Mouse (Mus musculus) MEL (cell line): ENCODE results near the gene Gpr84. TPM values are rescaled to one million over a fixed set of nuclear protein-coding genes. Genes with fewer than 3 reads are reported as not detected.

ENCODE experiments used
- DNase-seq: peaks from one replicate; pipeline ENCODE4 v3.0.0; 2011; ENCODE audit warnings: low read depth, low spot score
- H3K27ac ChIP-seq: 2 replicates; pipeline ENCODE4 v1.5.1; 2012; ENCODE audit warnings: low read depth, mild to moderate bottlenecking, control low read depth, low read length, moderate library complexity; ENCODE audit not compliant: control insufficient read depth
- H3K27me3 ChIP-seq, 2 experiments: fragments of 150-350 bp in 1 of 2; sonication (generic) in 1 of 2; 2 replicates each; pipeline ENCODE4 v1.6.1; 2012; ENCODE audit warnings: low read length in 2 of 2, mild to moderate bottlenecking in 2 of 2, improper control_type of control experiment in 1 of 2, moderate library complexity in 1 of 2; ENCODE audit not compliant: insufficient read depth in 2 of 2, control insufficient read depth in 1 of 2
- H3K36me3 ChIP-seq, 2 experiments: 2 replicates each; pipeline ENCODE4 v1.6.1; 2012 to 2014; ENCODE audit warnings: low read length in 2 of 2, improper control_type of control experiment in 1 of 2, inconsistent platforms in 1 of 2, mild to moderate bottlenecking in 1 of 2; ENCODE audit not compliant: insufficient read depth in 2 of 2, control insufficient read depth in 1 of 2
- H3K4me1 ChIP-seq, 2 experiments: fragments of 150-350 bp in 1 of 2; sonication (generic) in 1 of 2; 2 replicates each; pipeline ENCODE4 v1.6.1; 2012; ENCODE audit warnings: low read length in 2 of 2, improper control_type of control experiment in 1 of 2, mild to moderate bottlenecking in 1 of 2; ENCODE audit not compliant: insufficient read depth in 2 of 2, control insufficient read depth in 1 of 2
- H3K4me3 ChIP-seq, 2 experiments: fragments of 150-350 bp in 1 of 2; sonication (generic) in 1 of 2; 2 replicates each; pipeline ENCODE4 v1.5.1; 2012; ENCODE audit warnings: low read depth in 2 of 2, low read length in 2 of 2, mild to moderate bottlenecking in 2 of 2, moderate library complexity in 2 of 2, control low read depth in 1 of 2, improper control_type of control experiment in 1 of 2; ENCODE audit not compliant: control insufficient read depth in 1 of 2, insufficient read depth in 1 of 2
- H3K79me2 ChIP-seq: 2 replicates; pipeline ENCODE4 v1.6.1; 2012; ENCODE audit warnings: mild to moderate bottlenecking, low read length, moderate library complexity; ENCODE audit not compliant: control insufficient read depth, poor library complexity, insufficient read depth
- H3K9ac ChIP-seq: 2 replicates; pipeline ENCODE4 v1.6.1; 2012; ENCODE audit warnings: low read depth, mild to moderate bottlenecking, control low read depth, low read length, moderate library complexity; ENCODE audit not compliant: control insufficient read depth, poor library complexity, severe bottlenecking
- H3K9me3 ChIP-seq: fragments of 150-350 bp; sonication (generic); replicated peaks from 2 replicates; pipeline ENCODE4 v1.6.1; 2012; ENCODE audit warnings: mild to moderate bottlenecking, low read length, improper control_type of control experiment, moderate library complexity; ENCODE audit not compliant: insufficient read depth
- BHLHE40 ChIP-seq: IDR thresholded peaks from 2 replicates; pipeline ENCODE4 v1.6.1; 2012; ENCODE audit warnings: low read depth, mild to moderate bottlenecking, inconsistent platforms, low read length, improper control_type of control experiment, borderline replicate concordance
- CHD2 ChIP-seq: IDR thresholded peaks from 2 replicates; pipeline ENCODE4 v1.6.1; 2011; ENCODE audit warnings: low read length, improper control_type of control experiment
- CTCF ChIP-seq, 3 experiments: IDR thresholded peaks in 2 of 3; conservative IDR thresholded peaks in 1 of 3; 2 replicates each; pipeline ENCODE4 v1.5.1; 2011 to 2012; ENCODE audit warnings: low read length in 3 of 3, low read depth in 2 of 3, mild to moderate bottlenecking in 2 of 3, improper control_type of control experiment in 1 of 3, inconsistent platforms in 1 of 3, mixed read lengths in 1 of 3, moderate library complexity in 1 of 3; ENCODE audit not compliant: control insufficient read depth in 1 of 3, insufficient read depth in 1 of 3, poor library complexity in 1 of 3, severe bottlenecking in 1 of 3
- E2F4 ChIP-seq: IDR thresholded peaks from 2 replicates; pipeline ENCODE4 v1.6.1; 2011; ENCODE audit warnings: low read depth, low read length, improper control_type of control experiment, borderline replicate concordance
- EP300 ChIP-seq, 2 experiments: IDR thresholded peaks; 2 replicates each; pipeline ENCODE4 v1.6.1; 2011; ENCODE audit warnings: improper control_type of control experiment in 2 of 2, low read length in 2 of 2, low read depth in 1 of 2, mild to moderate bottlenecking in 1 of 2
- GATA1 ChIP-seq: IDR thresholded peaks from 2 replicates; pipeline ENCODE4 v1.6.1; 2011; ENCODE audit warnings: low read depth, low read length, improper control_type of control experiment
- HCFC1 ChIP-seq: IDR thresholded peaks from 2 replicates; pipeline ENCODE4 v1.6.1; 2012; ENCODE audit warnings: low read depth, mild to moderate bottlenecking, inconsistent platforms, low read length, improper control_type of control experiment, moderate library complexity
- MAFK ChIP-seq: IDR thresholded peaks from 2 replicates; pipeline ENCODE4 v1.6.1; 2011; ENCODE audit warnings: low read depth, mild to moderate bottlenecking, low read length, improper control_type of control experiment, borderline replicate concordance
- MXI1 ChIP-seq: IDR thresholded peaks from 2 replicates; pipeline ENCODE4 v1.6.1; 2011; ENCODE audit warnings: mild to moderate bottlenecking, low read depth, low read length, improper control_type of control experiment
- MYC ChIP-seq: IDR thresholded peaks from 2 replicates; pipeline ENCODE4 v1.6.1; 2011; ENCODE audit warnings: low read depth, mild to moderate bottlenecking, low read length, improper control_type of control experiment, moderate library complexity
- NELFE ChIP-seq: IDR thresholded peaks from 2 replicates; pipeline ENCODE4 v1.6.1; 2011; ENCODE audit warnings: low read depth, low read length, improper control_type of control experiment
- NRF1 ChIP-seq: IDR thresholded peaks from 2 replicates; pipeline ENCODE4 v1.6.1; 2014; ENCODE audit warnings: low read depth, mild to moderate bottlenecking, inconsistent platforms, low read length, improper control_type of control experiment, moderate library complexity; ENCODE audit not compliant: poor library complexity, insufficient read depth, severe bottlenecking
- POLR2A ChIP-seq, 2 experiments: IDR thresholded peaks; 2 replicates each; pipeline ENCODE4 v1.6.1; 2011 to 2012; ENCODE audit warnings: low read length in 2 of 2, mild to moderate bottlenecking in 2 of 2, control low read depth in 1 of 2, improper control_type of control experiment in 1 of 2, low read depth in 1 of 2, moderate library complexity in 1 of 2; ENCODE audit not compliant: control insufficient read depth in 1 of 2, insufficient read depth in 1 of 2, poor library complexity in 1 of 2
- POLR2AphosphoS2 ChIP-seq: IDR thresholded peaks from 2 replicates; pipeline ENCODE4 v1.6.1; 2011; ENCODE audit warnings: low read length, improper control_type of control experiment
- POLR2AphosphoS5 ChIP-seq: IDR thresholded peaks from 2 replicates; pipeline ENCODE4 v1.6.1; 2012; ENCODE audit warnings: low read depth, borderline replicate concordance, mild to moderate bottlenecking, inconsistent platforms, low read length, moderate library complexity, mixed read lengths
- RCOR1 ChIP-seq: IDR thresholded peaks from 2 replicates; pipeline ENCODE4 v1.6.1; 2012; ENCODE audit warnings: low read depth, mild to moderate bottlenecking, inconsistent platforms, low read length, improper control_type of control experiment
- SIN3A ChIP-seq: IDR thresholded peaks from 2 replicates; pipeline ENCODE4 v1.6.1; 2012; ENCODE audit warnings: low read length, improper control_type of control experiment, inconsistent platforms
- SMC3 ChIP-seq: IDR thresholded peaks from 2 replicates; pipeline ENCODE4 v1.6.1; 2011; ENCODE audit warnings: low read depth, low read length, improper control_type of control experiment
- TAL1 ChIP-seq: IDR thresholded peaks from 2 replicates; pipeline ENCODE4 v1.6.1; 2012; ENCODE audit warnings: mild to moderate bottlenecking, inconsistent platforms, low read length, moderate library complexity, mixed read lengths
- TBP ChIP-seq: IDR thresholded peaks from 2 replicates; pipeline ENCODE4 v1.8.0; 2011; ENCODE audit warnings: low read depth, low read length, improper control_type of control experiment
- TCF12 ChIP-seq: IDR thresholded peaks from 2 replicates; pipeline ENCODE4 v1.6.1; 2014; ENCODE audit warnings: low read depth, mild to moderate bottlenecking, inconsistent platforms, low read length, improper control_type of control experiment, moderate library complexity
- UBTF ChIP-seq: IDR thresholded peaks from 2 replicates; pipeline ENCODE4 v1.6.1; 2012; ENCODE audit warnings: low read depth, mild to moderate bottlenecking, inconsistent platforms, low read length, improper control_type of control experiment, moderate library complexity, borderline replicate concordance; ENCODE audit not compliant: insufficient read depth
- USF2 ChIP-seq, 2 experiments: IDR thresholded peaks; 2 replicates each; pipeline ENCODE4 v1.6.1; 2011 to 2012; ENCODE audit warnings: improper control_type of control experiment in 2 of 2, low read length in 2 of 2, borderline replicate concordance in 1 of 2, inconsistent platforms in 1 of 2, low read depth in 1 of 2, mild to moderate bottlenecking in 1 of 2; ENCODE audit not compliant: insufficient read depth in 1 of 2
- ZC3H11A ChIP-seq: IDR thresholded peaks from 2 replicates; pipeline ENCODE4 v1.6.1; 2012; ENCODE audit warnings: low read depth, mild to moderate bottlenecking, inconsistent platforms, low read length, improper control_type of control experiment
- ZKSCAN1 ChIP-seq: IDR thresholded peaks from 2 replicates; pipeline ENCODE4 v1.6.1; 2012; ENCODE audit warnings: low read depth, mild to moderate bottlenecking, inconsistent platforms, low read length, improper control_type of control experiment, moderate library complexity
- polyA plus RNA-seq, 2 experiments: library from polyadenylated mRNA; stranded (reverse) in 1 of 2; unstranded in 1 of 2; fragments of >175 nt in 1 of 2; fragments of >200 nt in 1 of 2; gene quantifications; 2 replicates each; pipeline versions ENCODE4 v1.2.1 to v1.2.4; 2012; ENCODE audit warnings: low replicate concordance in 2 of 2, low read depth in 1 of 2; ENCODE audit not compliant: insufficient read length in 2 of 2, insufficient read depth in 1 of 2, missing spikeins in 1 of 2
- total RNA-seq: library from RNA; depleted of rRNA; stranded (reverse); fragments of 300-350 nt; gene quantifications from 2 replicates; pipeline ENCODE4 v1.2.3, GENCODE M21; 2012

Gpr84 gene
- total and polyA plus RNA-seq, 3 experiments = 0.12 to 0.21 TPM; not detected in 1

- peak overlapping the region; percentile 48 for H3K9ac ChIP-seq
- H3K4me1 ChIP-seq = no peaks in the 10 kb centered on the region; a peak in 2 of 4 replicates
- H3K9me3 ChIP-seq = no peaks in the 10 kb centered on the region
- H3K36me3 ChIP-seq = peaks cover 0 to 3% of the 10 kb centered on the region in 2 experiments; a peak in 2 of 4 replicates
- TF ChIP-seq SMC3 = no peak
- TF ChIP-seq GATA1 = no peak
- TF ChIP-seq POLR2A (IDR thresholded peaks at IDR 0.05; ENCODE audit: control insufficient read depth in 1 of 2, insufficient read depth in 1 of 2, low read depth in 1 of 2, low read length in 2 of 2, poor library complexity in 1 of 2) = 0 out of 4 replicates have a peak, but pooled peaks of 1 of the 2 experiments have one; percentile 25
- no peak for TF ChIP-seq POLR2AphosphoS2
- no peak for TF ChIP-seq TAL1
- 0 out of 2 replicates have a peak, but pooled peaks have one; percentile 49 for TF ChIP-seq HCFC1
- TF ChIP-seq CHD2 = peak; percentile 69
- peak; percentile 75 for TF ChIP-seq MXI1
- no peak for TF ChIP-seq TCF12
- no peak for TF ChIP-seq USF2 (IDR thresholded peaks at IDR 0.05; ENCODE audit: borderline replicate concordance in 1 of 2, insufficient read depth in 1 of 2, low read depth in 1 of 2, low read length in 2 of 2)
- no peak for TF ChIP-seq UBTF
- TF ChIP-seq RCOR1 = peak; percentile 90
- peak; percentile 78 for TF ChIP-seq SIN3A
- TF ChIP-seq NRF1 = no peak
- TF ChIP-seq MYC = no peak
- no peaks in the 10 kb centered on the region for H3K79me2 ChIP-seq
- no peaks in the 10 kb centered on the region for H3K27me3 ChIP-seq
- H3K4me3 ChIP-seq = peak overlapping the region; percentile 38 to 57
- DNase-seq = peak; percentile 91
- H3K27ac ChIP-seq = no peak overlapping the region; the same call in 1 of the 2 replicates
Observed at GRCm38 (mm10) chr15:103305070-103305678, 5.2 kb downstream of the Gpr84 start.

GRCm38 (mm10) chr15:103304616-103304969, 5.8 kb downstream of the Gpr84 start:
- H3K9ac ChIP-seq = peak overlapping the region; percentile 40
- TF ChIP-seq EP300 (IDR thresholded peaks at IDR 0.05; ENCODE audit: low read depth in 1 of 2, low read length in 2 of 2) = no peak
- TF ChIP-seq MXI1 = no peak
- no peak for TF ChIP-seq POLR2AphosphoS5
- no peak for TF ChIP-seq TBP
- no peak for TF ChIP-seq MAFK
- TF ChIP-seq BHLHE40 = no peak
- TF ChIP-seq E2F4 = no peak
- TF ChIP-seq ZKSCAN1 = no peak
- TF ChIP-seq CTCF (IDR thresholded peaks at IDR 0.05 in 2 of 3, conservative IDR thresholded peaks at IDR 0.05 in 1 of 3; ENCODE audit: control insufficient read depth in 1 of 3, insufficient read depth in 1 of 3, low read depth in 2 of 3, low read length in 3 of 3, poor library complexity in 1 of 3, severe bottlenecking in 1 of 3) = no peak
- TF ChIP-seq ZC3H11A = no peak
- no peak for TF ChIP-seq NELFE
- no peak for TF ChIP-seq HCFC1
- H3K9me3 ChIP-seq = no peaks in the 10 kb centered on the region
- no peaks in the 10 kb centered on the region for H3K79me2 ChIP-seq
- peak overlapping the region in 1 of 2 experiments; percentile 16; a peak in 3 of 4 replicates for H3K4me3 ChIP-seq
- no peaks in the 10 kb centered on the region; a peak in 2 of 4 replicates for H3K4me1 ChIP-seq
- H3K27ac ChIP-seq = no peak overlapping the region
- H3K36me3 ChIP-seq = peaks cover 0 to 3% of the 10 kb centered on the region in 2 experiments; a peak in 2 of 4 replicates
- no peaks in the 10 kb centered on the region for H3K27me3 ChIP-seq
- DNase-seq = no peak
